Mouse (Mus musculus) E14TG2a.4 (cell line): ENCODE measurements around the gene Fars2.

Experiments
- CTCF ChIP-seq: conservative IDR thresholded peaks from 2 replicates; pipeline ENCODE4 v1.5.1; 2014; ENCODE audit warnings: low read length
- NANOG ChIP-seq: IDR thresholded peaks from 2 replicates; pipeline ENCODE4 v1.6.1; 2014; ENCODE audit warnings: borderline replicate concordance, low read length, mixed read lengths
- POU5F1 ChIP-seq: IDR thresholded peaks from 2 replicates; pipeline ENCODE4 v1.6.1; 2014; ENCODE audit warnings: low read length, borderline replicate concordance

GRCm38 (mm10) chr13:36731016-36731930 lies 614.1 kb downstream of the Fars2 start:
- TF ChIP-seq CTCF (no peak), POU5F1 (no peak), NANOG (no peak)
